Mouse (Mus musculus) layer of hippocampus, adult 8-10 months (tissue): Measurements from ENCODE around the gene Aim2. TPM values are rescaled to one million over a fixed set of nuclear protein-coding genes. Genes with fewer than 3 reads are reported as not detected.
"Not testable (repeated sequence)": the region's sequence is repeated elsewhere in the genome, so short reads cannot be mapped to it uniquely, and the experiment has no call there.

Experiments used
- DNase-seq, 2 experiments: peaks; one replicate each; pipeline ENCODE4 v3.0.0; 2022; ENCODE audit warnings: low spot score in 2 of 2
- total RNA-seq, 4 experiments: library from RNA; stranded (reverse); gene quantifications; 2 replicates each; pipeline ENCODE4 v1.2.4; 2022

Aim2 gene
- total RNA-seq, 4 experiments from 2014 or later, result 1.8 to 12.4 (median 5.1) TPM

- DNase-seq, result no peak
Observed at GRCm38 (mm10) chr1:173451665-173452064, 101.0 kb downstream of the Aim2 start.

GRCm38 (mm10) chr1:173456139-173456754 is 105.6 kb downstream of the Aim2 start:
- DNase-seq, result peak in 1 of 2 experiments; percentile 10

GRCm38 (mm10) chr1:173456761-173457160 is 106.1 kb downstream of the Aim2 start:
- no peak for DNase-seq

- not testable (repeated sequence) for DNase-seq
Observed at GRCm38 (mm10) chr1:173480399-173481181, 129.9 kb downstream of the Aim2 start.

GRCm38 (mm10) chr1:173481182-173481574 is 130.5 kb downstream of the Aim2 start:
- DNase-seq, result not testable (repeated sequence)

- DNase-seq, result not testable (repeated sequence)
Observed at GRCm38 (mm10) chr1:173490812-173491480, 140.3 kb downstream of the Aim2 start, which contains the start of gene Ifi206. TSS of gene Ifi206 (minus strand) at chr1:173491041.

GRCm38 (mm10) chr1:173491483-173491882 is 140.8 kb downstream of the Aim2 start:
- not testable (repeated sequence) for DNase-seq

GRCm38 (mm10) chr1:173510595-173510994 is 159.9 kb downstream of the Aim2 start:
- DNase-seq, result not testable (repeated sequence)

Other genes with a start within 250 kb of the Aim2 start
- not detected for gene Olfr1408, start 213.5 kb upstream of the Aim2 start, total RNA-seq
- gene Olfr1406, start 160.2 kb upstream of the Aim2 start, total RNA-seq, result not detected
- not detected for gene Olfr218, start 153.1 kb upstream of the Aim2 start, total RNA-seq
- not detected for gene Olfr1404, start 138.5 kb upstream of the Aim2 start, total RNA-seq
- not detected for gene Fcer1a, start 123.7 kb upstream of the Aim2 start, total RNA-seq
- not detected for gene Olfr418, start 84.9 kb upstream of the Aim2 start, total RNA-seq
- gene Mptx2, start 73.1 kb upstream of the Aim2 start, total RNA-seq, result not detected
- 10 to 100 TPM; 45.2 to 66.9 (median 51.0) TPM for gene Ackr1, start 17.1 kb upstream of the Aim2 start, total RNA-seq
- gene Cadm3, start 16.8 kb downstream of the Aim2 start, total RNA-seq, result 100 to 1,000 TPM; 350 to 406 (median 381) TPM
- under 1 TPM in 2 of 4 experiments, not detected in 2; 0.16 to 0.32 TPM for gene Ifi206, start 140.2 kb downstream of the Aim2 start, total RNA-seq
- under 1 TPM in 1 of 4 experiments, not detected in 3; 0.16 TPM for gene Ifi214, start 185.1 kb downstream of the Aim2 start, total RNA-seq
- gene Ifi213, start 248.4 kb downstream of the Aim2 start, total RNA-seq, result under 1 TPM in 2 of 4 experiments, not detected in 2; 0.43 to 0.45 TPM